Mouse (Mus musculus): ENCODE measurements around the gene Kif1b.

Gene Kif1b

GRCm38 (mm10) chr4:149307596-149308490 lies at the start of gene Kif1b:
Gene Kif1b (minus strand): TSS chr4:149307693.
- peak; percentile 96 to 98 for DNase-seq

GRCm38 (mm10) chr4:149354671-149355070 lies 47.2 kb upstream of the Kif1b start:
- DNase-seq, result peak; percentile 29 to 35

- DNase-seq, result no peak
These were observed 44.2 kb upstream of the Kif1b start for GRCm38 (mm10) chr4:149351596-149352150.

GRCm38 (mm10) chr4:149348963-149349362 lies 41.5 kb upstream of the Kif1b start:
- DNase-seq, result no peak

GRCm38 (mm10) chr4:149345873-149346272 lies 38.4 kb upstream of the Kif1b start:
- DNase-seq, result no peak

- no peak for DNase-seq
These were observed 36.8 kb upstream of the Kif1b start for GRCm38 (mm10) chr4:149344311-149344710.

GRCm38 (mm10) chr4:149340680-149341079 lies 33.2 kb upstream of the Kif1b start:
- no peak for DNase-seq

- no peak for DNase-seq
These were observed 32.1 kb upstream of the Kif1b start for GRCm38 (mm10) chr4:149339426-149340214.

- DNase-seq, result no peak
These were observed 30.6 kb upstream of the Kif1b start for GRCm38 (mm10) chr4:149338137-149338536.

- DNase-seq, result no peak
These were observed 29.9 kb upstream of the Kif1b start for GRCm38 (mm10) chr4:149337353-149337752.

GRCm38 (mm10) chr4:149336302-149336701 lies 28.8 kb upstream of the Kif1b start:
- no peak for DNase-seq

GRCm38 (mm10) chr4:149334881-149335280 lies 27.4 kb upstream of the Kif1b start:
- no peak for DNase-seq

- no peak for DNase-seq
These were observed 25.2 kb upstream of the Kif1b start for GRCm38 (mm10) chr4:149332726-149333125.

GRCm38 (mm10) chr4:149330495-149330894 lies 23.0 kb upstream of the Kif1b start:
- no peak for DNase-seq

GRCm38 (mm10) chr4:149328735-149329134 lies 21.2 kb upstream of the Kif1b start:
- DNase-seq, result no peak

- DNase-seq, result no peak
These were observed 19.8 kb upstream of the Kif1b start for GRCm38 (mm10) chr4:149327281-149327680.

- DNase-seq, result no peak
These were observed 18.1 kb upstream of the Kif1b start for GRCm38 (mm10) chr4:149325411-149326162.

GRCm38 (mm10) chr4:149323730-149324129 lies 16.2 kb upstream of the Kif1b start:
- peak in 1 of 2 experiments; percentile 9 for DNase-seq

- DNase-seq, result no peak
These were observed 15.2 kb upstream of the Kif1b start for GRCm38 (mm10) chr4:149322718-149323117.

- DNase-seq, result no peak
These were observed 14.8 kb upstream of the Kif1b start for GRCm38 (mm10) chr4:149322286-149322685.

GRCm38 (mm10) chr4:149319088-149319487 lies 11.6 kb upstream of the Kif1b start:
- DNase-seq, result no peak

GRCm38 (mm10) chr4:149317387-149317786 lies 9.9 kb upstream of the Kif1b start:
- no peak for DNase-seq
